Mouse (Mus musculus): ENCODE measurements around the gene Atp4a. TPM values are rescaled to one million over a fixed set of nuclear protein-coding genes. Genes with fewer than 3 reads are reported as not detected.

Gene Atp4a
- polyA plus RNA-seq, 1 experiment, result 3.8 TPM

DNA sequence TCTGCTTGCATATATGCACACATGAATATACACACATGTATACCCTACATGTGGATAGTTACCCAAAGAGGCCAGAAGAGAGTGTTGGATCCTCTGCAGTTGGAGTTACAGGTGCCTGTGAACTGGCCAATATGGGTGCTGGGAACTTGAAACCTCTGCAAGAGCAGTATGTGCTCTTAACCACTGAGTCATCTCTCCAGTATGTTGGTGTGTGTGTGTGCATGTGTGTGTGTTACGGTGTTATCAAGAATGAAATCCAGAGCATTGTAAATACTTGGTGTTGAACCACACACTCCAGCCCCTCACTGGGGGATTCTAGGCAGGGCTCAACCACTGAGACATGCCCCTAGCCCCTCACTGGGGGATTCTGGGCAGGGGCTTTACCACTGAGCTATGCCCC, 4.6 kb upstream of the Atp4a start:
- Histone ChIP-seq H3K27me3 (ENCODE audit: control insufficient read depth, insufficient read depth, low read length) (no peaks in the 10 kb centered on the region), H3K4me1 (replicated peaks; ENCODE audit: control insufficient read depth, insufficient read depth, low read length) (no peaks in the 10 kb centered on the region), H3K36me3 (ENCODE audit: control insufficient read depth, insufficient read depth, low read length) (no peaks in the 10 kb centered on the region), H3K27ac (ENCODE audit: control insufficient read depth, insufficient read depth, low read length) (no peak overlapping the region), H3K4me3 (ENCODE audit: control insufficient read depth, insufficient read depth, low read length) (no peak overlapping the region)
- no peak for DNase-seq
- no peak for TF ChIP-seq POLR2A (IDR thresholded peaks at IDR 0.05; ENCODE audit: control insufficient read depth, extremely low read depth, insufficient read depth, low read length, poor library complexity)
- no peak for TF ChIP-seq CTCF (IDR thresholded peaks at IDR 0.05; ENCODE audit: borderline replicate concordance, control insufficient read depth, extremely low read depth, insufficient read depth, low read length, poor library complexity)
- 100% methylated on average over 1 of the region's 1 CpGs for WGBS

DNA sequence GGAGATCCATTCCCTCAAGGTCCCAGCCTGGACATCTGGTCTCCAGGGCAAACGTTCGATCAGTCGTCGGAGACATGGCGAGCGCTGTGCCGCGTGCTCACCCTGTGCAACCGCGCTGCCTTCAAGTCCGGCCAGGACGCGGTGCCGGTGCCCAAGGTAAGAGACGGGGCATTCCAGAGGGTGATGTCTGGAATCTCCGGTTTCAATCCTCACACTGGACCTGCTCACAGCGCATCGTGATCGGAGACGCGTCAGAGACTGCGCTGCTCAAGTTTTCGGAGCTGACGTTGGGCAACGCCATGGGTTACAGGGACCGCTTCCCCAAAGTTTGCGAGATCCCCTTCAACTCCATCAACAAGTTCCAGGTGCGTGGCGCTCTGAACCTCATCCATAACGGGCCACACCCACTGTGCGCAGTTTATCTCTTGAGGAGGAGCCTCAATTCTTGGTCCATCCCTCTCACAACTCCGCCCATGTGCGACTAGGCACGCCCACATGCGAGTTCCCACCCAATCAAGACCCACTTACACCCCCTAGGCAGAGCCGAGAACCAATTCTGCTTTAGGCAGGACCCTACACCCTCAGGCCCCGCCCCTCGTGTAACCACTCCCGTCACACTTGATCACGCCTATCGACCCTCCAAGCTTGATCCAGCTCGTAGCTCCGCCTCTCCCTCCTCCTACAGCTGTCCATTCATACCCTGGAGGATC, 5.2 kb downstream of the Atp4a start:
- Histone ChIP-seq H3K4me1 (replicated peaks; ENCODE audit: control insufficient read depth, insufficient read depth, low read length) (peaks cover 11% of the 10 kb centered on the region), H3K36me3 (ENCODE audit: control insufficient read depth, insufficient read depth, low read length) (no peaks in the 10 kb centered on the region), H3K4me3 (ENCODE audit: control insufficient read depth, insufficient read depth, low read length) (peak overlapping the region; percentile 16), H3K27me3 (ENCODE audit: control insufficient read depth, insufficient read depth, low read length) (no peaks in the 10 kb centered on the region; the same call in 1 of the 2 replicates), H3K27ac (ENCODE audit: control insufficient read depth, insufficient read depth, low read length) (no peak overlapping the region)
- peak; percentile 57 for DNase-seq
- 5% methylated on average over 43 of the region's 43 CpGs for WGBS
- TF ChIP-seq CTCF (IDR thresholded peaks at IDR 0.05; ENCODE audit: borderline replicate concordance, control insufficient read depth, extremely low read depth, insufficient read depth, low read length, poor library complexity), result no peak
- TF ChIP-seq POLR2A (IDR thresholded peaks at IDR 0.05; ENCODE audit: control insufficient read depth, extremely low read depth, insufficient read depth, low read length, poor library complexity), result no peak

DNA sequence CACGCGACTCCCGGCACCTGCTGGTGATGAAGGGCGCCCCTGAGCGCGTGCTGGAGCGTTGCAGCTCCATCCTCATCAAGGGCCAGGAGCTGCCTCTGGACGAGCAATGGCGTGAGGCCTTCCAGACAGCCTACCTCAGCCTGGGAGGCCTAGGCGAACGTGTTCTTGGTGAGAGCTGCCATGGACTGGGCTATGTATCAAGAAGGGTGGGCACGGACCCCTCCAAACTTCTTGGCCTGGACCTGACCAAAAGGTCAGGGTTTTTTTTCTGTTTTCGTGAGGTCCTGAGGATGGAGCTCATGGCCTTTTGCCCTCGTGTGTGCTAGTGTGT, 5.7 kb downstream of the Atp4a start:
- TF ChIP-seq CTCF (IDR thresholded peaks at IDR 0.05; ENCODE audit: borderline replicate concordance, control insufficient read depth, extremely low read depth, insufficient read depth, low read length, poor library complexity), result no peak
- TF ChIP-seq POLR2A (IDR thresholded peaks at IDR 0.05; ENCODE audit: control insufficient read depth, extremely low read depth, insufficient read depth, low read length, poor library complexity), result 0 out of 2 replicates have a peak, but pooled peaks have one; percentile 28

DNA sequence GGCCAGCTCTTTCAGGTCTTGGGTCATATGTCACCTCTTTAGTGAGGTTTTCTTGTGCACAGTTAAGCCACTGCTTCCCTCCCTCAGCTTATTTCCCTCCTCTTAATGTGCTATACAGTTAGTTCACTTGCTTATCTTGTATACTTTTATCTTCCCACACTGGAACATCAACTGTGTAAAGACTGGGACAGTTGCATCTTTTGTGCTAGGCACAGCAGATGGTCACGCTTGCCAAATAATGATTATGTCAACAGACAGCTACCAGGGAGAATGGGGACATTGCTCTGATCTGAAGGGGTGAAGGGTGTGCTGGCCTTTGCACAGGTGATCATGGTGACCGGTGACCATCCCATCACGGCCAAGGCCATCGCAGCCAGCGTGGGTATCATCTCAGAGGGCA, 7.7 kb downstream of the Atp4a start:
- Histone ChIP-seq H3K4me3 (ENCODE audit: control insufficient read depth, insufficient read depth, low read length) (no peak overlapping the region), H3K4me1 (replicated peaks; ENCODE audit: control insufficient read depth, insufficient read depth, low read length) (peaks cover 11% of the 10 kb centered on the region), H3K27me3 (ENCODE audit: control insufficient read depth, insufficient read depth, low read length) (no peaks in the 10 kb centered on the region; the same call in 1 of the 2 replicates), H3K27ac (ENCODE audit: control insufficient read depth, insufficient read depth, low read length) (no peak overlapping the region), H3K36me3 (ENCODE audit: control insufficient read depth, insufficient read depth, low read length) (no peaks in the 10 kb centered on the region)
- no peak for TF ChIP-seq POLR2A (IDR thresholded peaks at IDR 0.05; ENCODE audit: control insufficient read depth, extremely low read depth, insufficient read depth, low read length, poor library complexity)
- TF ChIP-seq CTCF (IDR thresholded peaks at IDR 0.05; ENCODE audit: borderline replicate concordance, control insufficient read depth, extremely low read depth, insufficient read depth, low read length, poor library complexity), result no peak
- no peak for DNase-seq
- 92% methylated on average over 5 of the region's 5 CpGs for whole genome bisulfite sequencing

More for the DNA sequence above, 5.7 kb downstream of the Atp4a start:
- no peak for DNase-seq
- peaks cover 11% of the 10 kb centered on the region for H3K4me1 ChIP-seq (replicated peaks; ENCODE audit: control insufficient read depth, insufficient read depth, low read length)
- WGBS, result 33% methylated on average over 14 of the region's 14 CpGs
- H3K27ac ChIP-seq (ENCODE audit: control insufficient read depth, insufficient read depth, low read length), result no peak overlapping the region
- H3K27me3 ChIP-seq (ENCODE audit: control insufficient read depth, insufficient read depth, low read length), result no peaks in the 10 kb centered on the region; the same call in 1 of the 2 replicates
- no peak overlapping the region for H3K4me3 ChIP-seq (ENCODE audit: control insufficient read depth, insufficient read depth, low read length)
- no peaks in the 10 kb centered on the region for H3K36me3 ChIP-seq (ENCODE audit: control insufficient read depth, insufficient read depth, low read length)

DNA sequence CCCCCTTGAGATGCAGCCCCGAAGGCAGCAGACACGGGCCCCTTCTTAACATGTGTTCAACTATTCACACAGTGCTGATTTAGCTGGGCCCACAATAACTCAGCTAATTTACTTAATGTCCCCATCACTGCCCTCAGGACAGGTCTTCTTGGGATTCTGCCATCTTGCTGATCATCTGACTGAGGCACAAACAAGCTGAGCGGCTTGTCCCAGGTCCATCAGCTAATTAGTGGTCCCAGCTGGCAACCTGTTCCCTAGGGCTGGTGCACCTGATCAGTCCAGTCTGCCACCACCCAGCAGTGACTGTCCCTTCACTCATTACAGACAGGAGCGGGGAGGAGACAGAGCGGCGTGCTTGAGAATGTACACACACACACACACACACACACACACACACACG, 9.3 kb downstream of the Atp4a start:
- WGBS, result 93% methylated on average over 7 of the region's 7 CpGs

DNA sequence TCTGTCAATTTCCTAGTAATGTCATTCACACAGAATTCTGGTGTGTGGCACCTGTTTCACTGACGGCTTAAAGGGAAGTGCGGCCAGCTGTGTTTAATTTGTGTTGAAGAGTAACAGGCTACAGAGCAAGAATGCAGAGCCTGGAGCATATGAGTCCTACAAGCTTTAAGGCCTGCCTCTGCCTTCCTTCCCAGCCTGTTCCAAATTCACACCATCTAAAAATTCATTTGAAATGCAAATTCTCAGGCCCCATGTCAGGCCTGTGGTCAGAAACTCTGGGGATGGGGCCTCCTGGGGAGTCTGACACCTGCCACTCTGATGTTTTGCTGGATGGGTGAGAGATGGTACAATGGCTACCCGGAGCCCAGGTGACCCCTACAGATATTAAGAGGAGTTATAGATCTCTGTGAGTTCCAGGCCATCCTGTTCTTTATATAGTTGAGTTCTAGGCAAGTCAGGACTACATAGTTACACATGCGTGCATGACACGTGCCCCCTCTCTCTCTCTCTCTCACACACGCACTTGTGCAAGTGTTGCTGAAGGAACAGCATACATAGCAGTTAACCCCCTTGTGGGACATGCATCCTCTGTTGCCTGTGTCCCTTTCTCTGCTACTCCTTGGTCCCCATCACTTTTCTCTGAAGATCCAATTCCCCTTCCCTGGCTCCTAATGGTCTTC, 11.4 kb downstream of the Atp4a start:
- 60% methylated on average over 6 of the region's 6 CpGs for WGBS

More for the DNA sequence above, 9.3 kb downstream of the Atp4a start:
- Histone ChIP-seq H3K27ac (ENCODE audit: control insufficient read depth, insufficient read depth, low read length) (no peak overlapping the region), H3K4me3 (ENCODE audit: control insufficient read depth, insufficient read depth, low read length) (no peak overlapping the region), H3K36me3 (ENCODE audit: control insufficient read depth, insufficient read depth, low read length) (no peaks in the 10 kb centered on the region), H3K4me1 (replicated peaks; ENCODE audit: control insufficient read depth, insufficient read depth, low read length) (peaks cover 11% of the 10 kb centered on the region), H3K27me3 (ENCODE audit: control insufficient read depth, insufficient read depth, low read length) (no peaks in the 10 kb centered on the region; the same call in 1 of the 2 replicates)
- TF ChIP-seq CTCF (IDR thresholded peaks at IDR 0.05; ENCODE audit: borderline replicate concordance, control insufficient read depth, extremely low read depth, insufficient read depth, low read length, poor library complexity), result no peak
- TF ChIP-seq POLR2A (IDR thresholded peaks at IDR 0.05; ENCODE audit: control insufficient read depth, extremely low read depth, insufficient read depth, low read length, poor library complexity), result no peak
- DNase-seq, result no peak

More for the DNA sequence above, 11.4 kb downstream of the Atp4a start:
- Histone ChIP-seq H3K4me1 (replicated peaks; ENCODE audit: control insufficient read depth, insufficient read depth, low read length) (peaks cover 3% of the 10 kb centered on the region), H3K27me3 (ENCODE audit: control insufficient read depth, insufficient read depth, low read length) (no peaks in the 10 kb centered on the region), H3K27ac (ENCODE audit: control insufficient read depth, insufficient read depth, low read length) (no peak overlapping the region), H3K4me3 (ENCODE audit: control insufficient read depth, insufficient read depth, low read length) (no peak overlapping the region), H3K36me3 (ENCODE audit: control insufficient read depth, insufficient read depth, low read length) (no peaks in the 10 kb centered on the region)
- TF ChIP-seq CTCF (IDR thresholded peaks at IDR 0.05; ENCODE audit: borderline replicate concordance, control insufficient read depth, extremely low read depth, insufficient read depth, low read length, poor library complexity) (no peak), POLR2A (IDR thresholded peaks at IDR 0.05; ENCODE audit: control insufficient read depth, extremely low read depth, insufficient read depth, low read length, poor library complexity) (no peak)
- DNase-seq, result no peak
